Mouse (Mus musculus) lung, embryonic 15.5 days (tissue): ENCODE results near the gene Rpl11. TPM values are rescaled to one million over a fixed set of nuclear protein-coding genes. Genes with fewer than 3 reads are reported as not detected.
A peak's percentile ranks its signal among the peaks of the same experiment; 100 is the strongest.

ENCODE experiments used
- ATAC-seq: fragments of 200-750 bp; cut with Nextera tagmentation; 2 replicates; pipeline ENCODE4 v1.8.0; 2017; ENCODE audit warnings: moderate number of reproducible peaks, borderline replicate concordance; ENCODE audit not compliant: low FRiP score, low TSS enrichment; ENCODE audit errors: extremely low read depth
- H3K27ac ChIP-seq: fragments of 300-500 bp; sonication (generic); 2 replicates; pipeline ENCODE4 v1.5.1; 2015; ENCODE audit warnings: moderate library complexity, mild to moderate bottlenecking, inconsistent platforms
- H3K27me3 ChIP-seq: fragments of 300-500 bp; sonication (generic); 2 replicates; pipeline ENCODE4 v1.6.1; 2015; ENCODE audit warnings: inconsistent platforms
- H3K36me3 ChIP-seq: fragments of 300-500 bp; sonication (generic); 2 replicates; pipeline ENCODE4 v1.6.1; 2015; ENCODE audit warnings: inconsistent platforms
- H3K4me1 ChIP-seq: fragments of 300-500 bp; sonication (generic); 2 replicates; pipeline ENCODE4 v1.6.1; 2015; ENCODE audit warnings: inconsistent platforms
- H3K4me2 ChIP-seq: fragments of 300-500 bp; sonication (generic); 2 replicates; pipeline ENCODE4 v1.6.1; 2015; ENCODE audit warnings: inconsistent platforms, mild to moderate bottlenecking, moderate library complexity
- H3K4me3 ChIP-seq: fragments of 300-500 bp; sonication (generic); 2 replicates; pipeline ENCODE4 v1.5.1; 2015; ENCODE audit warnings: mild to moderate bottlenecking, inconsistent platforms
- H3K9ac ChIP-seq: fragments of 300-500 bp; sonication (generic); 2 replicates; pipeline ENCODE4 v1.6.1; 2015; ENCODE audit warnings: inconsistent platforms
- H3K9me3 ChIP-seq: fragments of 300-500 bp; sonication (generic); 2 replicates; pipeline ENCODE4 v1.6.1; 2016; ENCODE audit warnings: inconsistent platforms
- WGBS: fragments of 180-500 bp; shearing (Covaris S2); methylation state at CpG from one replicate; pipeline ENCODE4 v1.1.7; 2015; 5-methylcytosine and 5-hydroxymethylcytosine counted together
- polyA plus RNA-seq: library from polyadenylated mRNA; unstranded; fragments of >200 nt; fragmentation: Nextera tagmentation; extraction: Ambion mirVana; gene quantifications from 2 replicates; pipeline ENCODE4 v1.2.1, GENCODE M21; 2015

The Rpl11 gene
- polyA plus RNA-seq, 1 experiment from 2014 or later: 476 TPM

DNA sequence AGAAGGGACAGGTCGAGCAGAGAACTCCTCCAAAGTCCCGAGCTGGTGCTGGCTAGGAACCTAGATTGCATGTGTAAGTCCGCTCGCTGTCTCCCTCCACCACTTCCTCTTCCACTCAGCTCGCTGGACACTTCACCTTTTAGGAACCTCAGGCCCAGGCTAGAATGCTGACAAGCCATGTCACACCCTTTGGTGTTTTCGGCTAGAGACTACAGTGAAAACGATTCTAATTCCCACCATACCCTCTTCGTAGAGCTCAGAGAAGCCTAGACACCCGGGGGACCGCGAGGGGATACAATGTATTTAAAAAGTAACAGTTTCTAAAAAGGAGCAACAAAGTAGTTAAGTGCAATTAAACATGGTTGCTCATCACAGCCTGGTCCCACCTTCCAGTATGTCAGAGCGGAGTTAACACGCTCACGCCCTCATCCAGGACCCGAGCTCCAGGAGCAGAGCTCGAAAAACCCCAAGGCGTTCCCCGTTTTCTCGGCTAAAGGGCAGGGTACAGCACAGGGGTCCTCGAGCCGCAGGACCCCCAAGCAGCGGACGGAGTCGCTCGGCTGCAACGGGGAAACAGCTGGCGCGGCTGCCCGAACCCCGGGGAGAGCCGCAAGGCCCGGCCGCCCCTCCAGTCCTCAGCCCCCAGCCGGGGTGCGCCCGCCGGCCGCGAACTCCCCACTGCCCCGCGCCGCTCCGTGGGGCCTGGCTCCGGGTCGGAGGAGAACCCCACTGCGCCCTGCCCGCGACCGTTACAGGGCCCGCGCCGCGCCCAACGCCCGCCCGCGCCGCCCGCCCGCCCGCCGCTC lies 32.3 kb downstream of the Rpl11 start:
- under 1% methylated on average over 60 of the region's 62 CpGs for WGBS
- Histone ChIP-seq H3K27me3 (no peaks in the 10 kb centered on the region), H3K27ac (peak overlapping the region; percentile 71), H3K9me3 (no peaks in the 10 kb centered on the region), H3K36me3 (no peaks in the 10 kb centered on the region), H3K4me1 (peaks cover 14% of the 10 kb centered on the region), H3K4me2 (peak overlapping the region; percentile 73), H3K4me3 (peak overlapping the region; percentile 93), H3K9ac (peak overlapping the region; percentile 98)
- peak; percentile 80 for ATAC-seq

DNA sequence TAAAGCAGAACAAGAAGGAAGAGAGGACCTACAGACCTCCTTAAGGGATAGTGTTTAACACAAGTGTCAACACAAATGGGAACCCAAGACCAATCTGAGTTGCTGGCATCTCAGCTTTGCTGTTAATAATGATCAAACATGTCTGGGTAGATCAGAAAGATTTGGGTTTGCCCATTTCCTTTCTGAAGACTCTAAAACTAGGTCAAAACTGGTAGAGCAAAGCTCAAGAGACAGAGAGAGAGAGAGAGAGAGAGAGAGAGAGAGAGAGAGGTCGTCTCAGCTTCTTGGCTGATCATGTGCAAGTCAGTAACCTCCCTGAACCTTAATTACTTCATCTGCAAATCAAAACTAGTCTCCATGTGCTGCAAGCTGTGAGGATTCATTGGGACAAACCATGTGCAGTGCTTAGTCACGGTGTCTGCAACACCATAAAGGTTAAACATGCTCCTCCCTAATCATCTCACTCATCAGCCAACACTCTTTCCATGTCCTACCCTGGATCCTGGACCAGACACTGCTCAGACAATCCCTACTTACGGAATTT lies 37.1 kb downstream of the Rpl11 start:
- no peak for ATAC-seq
- no peak overlapping the region for H3K9ac ChIP-seq
- H3K27ac ChIP-seq: no peak overlapping the region
- no peaks in the 10 kb centered on the region for H3K9me3 ChIP-seq
- peaks cover 14% of the 10 kb centered on the region for H3K4me1 ChIP-seq
- WGBS: 66% methylated on average over 3 of the region's 3 CpGs
- H3K4me2 ChIP-seq: no peak overlapping the region
- H3K4me3 ChIP-seq: no peak overlapping the region
- H3K27me3 ChIP-seq: no peaks in the 10 kb centered on the region
- peaks cover 28% of the 10 kb centered on the region for H3K36me3 ChIP-seq

DNA sequence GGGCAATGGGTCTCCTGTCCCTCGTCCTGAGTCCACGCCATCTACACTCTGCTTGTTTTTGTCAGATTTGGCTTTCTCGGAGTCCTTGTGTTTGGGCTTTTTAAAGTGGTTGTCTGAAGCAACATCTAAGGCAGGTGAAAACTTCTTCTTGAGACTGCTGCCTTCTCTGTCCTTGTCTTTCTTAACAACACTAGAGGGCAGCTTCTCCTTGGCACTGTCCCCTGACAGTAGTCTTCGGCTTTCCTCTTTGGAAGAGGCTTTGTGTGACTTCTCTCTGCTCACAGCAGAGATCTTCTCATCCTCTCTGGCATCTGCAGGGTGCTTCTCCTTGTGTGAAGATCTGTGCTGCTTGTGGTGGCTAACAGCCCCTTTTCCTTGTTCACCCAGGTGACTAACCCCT lies 42.6 kb downstream of the Rpl11 start:
- Histone ChIP-seq H3K27me3 (no peaks in the 10 kb centered on the region), H3K9ac (no peak overlapping the region), H3K27ac (no peak overlapping the region), H3K36me3 (peaks cover 77% of the 10 kb centered on the region), H3K4me2 (no peak overlapping the region), H3K4me3 (no peak overlapping the region), H3K9me3 (no peaks in the 10 kb centered on the region), H3K4me1 (no peaks in the 10 kb centered on the region)
- ATAC-seq: no peak
- 88% methylated on average over 4 of the region's 4 CpGs for WGBS

DNA sequence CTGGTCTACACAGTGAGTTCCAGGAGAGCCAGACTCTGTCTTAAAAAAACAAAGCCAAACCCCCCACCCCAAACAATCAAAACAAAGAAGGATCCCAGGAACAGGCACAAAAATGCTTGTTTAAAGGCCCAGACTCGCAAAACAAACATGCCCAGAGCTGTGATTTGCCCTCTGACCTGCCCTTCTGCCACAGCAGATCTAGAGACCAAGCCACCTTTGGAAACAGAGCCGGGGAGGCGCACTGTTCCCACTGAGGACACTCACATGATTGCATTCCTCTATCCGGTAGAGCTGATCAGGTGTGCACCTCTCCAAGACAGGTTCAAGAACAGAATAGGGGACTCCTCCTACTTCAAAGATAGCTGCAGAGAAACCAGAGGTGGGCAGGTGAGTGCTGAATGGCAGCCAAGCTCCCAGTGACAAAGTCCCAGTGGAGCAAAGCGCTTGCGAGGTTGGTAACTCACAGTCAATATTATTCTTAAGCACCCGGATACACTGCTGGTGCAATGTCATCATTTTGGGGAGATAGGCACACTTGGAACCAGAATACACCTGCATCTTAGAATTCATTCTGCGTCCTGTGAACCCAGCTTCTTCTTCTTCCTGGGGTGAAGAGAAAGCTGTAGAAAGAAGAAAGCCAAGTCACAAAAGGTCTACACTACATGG lies 44.3 kb downstream of the Rpl11 start:
- WGBS: 81% methylated on average over 8 of the region's 8 CpGs
- H3K4me2 ChIP-seq: no peak overlapping the region
- no peak for ATAC-seq
- peaks cover 91% of the 10 kb centered on the region for H3K36me3 ChIP-seq
- no peaks in the 10 kb centered on the region for H3K4me1 ChIP-seq
- no peaks in the 10 kb centered on the region for H3K9me3 ChIP-seq
- no peak overlapping the region for H3K9ac ChIP-seq
- H3K27me3 ChIP-seq: no peaks in the 10 kb centered on the region
- H3K4me3 ChIP-seq: no peak overlapping the region
- H3K27ac ChIP-seq: no peak overlapping the region

DNA sequence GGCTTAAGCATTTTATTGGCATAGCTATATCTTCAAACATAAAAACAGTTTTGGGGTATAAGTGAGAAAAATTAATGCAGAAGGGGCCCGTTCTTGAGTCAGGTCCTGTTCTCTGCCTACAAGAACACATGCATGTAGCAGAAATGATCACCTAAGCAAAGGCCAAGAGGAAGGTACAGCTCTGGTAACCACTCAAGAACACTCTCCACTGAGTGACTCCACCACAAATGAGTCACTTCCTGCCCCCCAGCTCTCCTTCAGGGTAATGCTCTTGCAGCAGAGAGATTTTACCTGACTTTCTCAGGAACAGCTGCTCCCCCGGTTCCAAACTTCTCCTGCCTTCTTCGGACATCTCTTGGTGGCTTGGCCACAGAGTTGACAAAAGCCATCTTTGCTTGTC lies 46.4 kb downstream of the Rpl11 start:
- ATAC-seq: no peak
- H3K27me3 ChIP-seq: no peaks in the 10 kb centered on the region
- 81% methylated on average over 3 of the region's 3 CpGs for WGBS
- H3K4me2 ChIP-seq: no peak overlapping the region
- H3K27ac ChIP-seq: no peak overlapping the region
- no peak overlapping the region for H3K4me3 ChIP-seq
- H3K9ac ChIP-seq: no peak overlapping the region
- H3K9me3 ChIP-seq: no peaks in the 10 kb centered on the region
- no peaks in the 10 kb centered on the region for H3K4me1 ChIP-seq
- H3K36me3 ChIP-seq: peaks cover 92% of the 10 kb centered on the region

DNA sequence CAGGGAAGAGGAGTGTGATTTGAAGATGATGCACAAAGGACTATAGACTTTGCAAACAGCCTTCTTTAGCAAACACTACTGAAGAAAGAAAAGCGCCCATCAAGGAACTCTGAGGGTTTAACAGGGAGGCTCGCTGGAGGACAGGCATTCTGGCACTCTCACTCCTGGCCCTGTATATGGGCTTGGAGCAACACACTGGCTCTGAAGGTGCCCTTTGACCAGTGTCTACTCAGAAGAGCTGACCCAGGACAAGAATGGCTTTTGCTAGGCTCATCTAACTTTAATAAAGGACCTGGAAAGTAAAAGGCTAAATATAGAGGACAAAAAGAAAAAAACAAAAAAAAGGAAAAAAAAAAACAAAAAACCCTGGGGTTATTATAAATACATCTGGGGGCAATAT lies 48.3 kb downstream of the Rpl11 start:
- H3K9me3 ChIP-seq: no peaks in the 10 kb centered on the region
- no peaks in the 10 kb centered on the region for H3K4me1 ChIP-seq
- H3K9ac ChIP-seq: no peak overlapping the region
- no peak overlapping the region for H3K4me3 ChIP-seq
- no peak overlapping the region for H3K27ac ChIP-seq
- no peak for ATAC-seq
- no peak overlapping the region for H3K4me2 ChIP-seq
- 91% methylated on average over 2 of the region's 2 CpGs for whole genome bisulfite sequencing
- H3K27me3 ChIP-seq: no peaks in the 10 kb centered on the region
- peaks cover 76% of the 10 kb centered on the region for H3K36me3 ChIP-seq

DNA sequence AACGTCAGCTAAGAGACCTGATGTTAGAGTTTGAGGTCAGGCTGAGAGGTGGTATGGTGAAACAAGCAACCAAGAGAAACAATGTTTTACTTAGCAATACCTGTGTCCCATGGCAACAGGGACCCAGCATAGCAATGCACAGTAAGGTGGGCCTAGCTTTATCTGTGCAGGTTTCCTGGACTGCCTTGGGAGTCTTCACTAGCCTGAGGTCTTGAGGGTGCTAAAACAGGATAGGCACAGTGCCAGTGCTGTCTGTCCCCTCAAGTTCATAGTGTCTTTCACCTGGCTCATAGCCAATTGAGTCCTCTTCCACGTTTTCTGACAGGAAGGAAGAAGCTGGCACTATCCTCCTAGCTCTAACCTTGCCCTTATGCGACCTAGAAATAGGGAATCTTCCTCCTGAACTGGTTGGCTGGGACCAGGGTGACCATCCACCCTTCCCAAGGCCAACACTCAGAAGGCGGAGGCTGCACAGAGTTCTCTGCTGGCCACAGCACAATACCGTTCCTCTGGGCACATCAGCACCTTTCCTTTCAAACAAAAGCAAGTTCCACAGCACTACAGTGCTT lies 49.0 kb downstream of the Rpl11 start:
- H3K27ac ChIP-seq: no peak overlapping the region
- no peak for ATAC-seq
- peaks cover 69% of the 10 kb centered on the region for H3K36me3 ChIP-seq
- H3K4me2 ChIP-seq: no peak overlapping the region
- H3K4me3 ChIP-seq: no peak overlapping the region
- H3K4me1 ChIP-seq: no peaks in the 10 kb centered on the region
- 76% methylated on average over 5 of the region's 5 CpGs for WGBS
- no peaks in the 10 kb centered on the region for H3K27me3 ChIP-seq
- no peak overlapping the region for H3K9ac ChIP-seq
- H3K9me3 ChIP-seq: no peaks in the 10 kb centered on the region

DNA sequence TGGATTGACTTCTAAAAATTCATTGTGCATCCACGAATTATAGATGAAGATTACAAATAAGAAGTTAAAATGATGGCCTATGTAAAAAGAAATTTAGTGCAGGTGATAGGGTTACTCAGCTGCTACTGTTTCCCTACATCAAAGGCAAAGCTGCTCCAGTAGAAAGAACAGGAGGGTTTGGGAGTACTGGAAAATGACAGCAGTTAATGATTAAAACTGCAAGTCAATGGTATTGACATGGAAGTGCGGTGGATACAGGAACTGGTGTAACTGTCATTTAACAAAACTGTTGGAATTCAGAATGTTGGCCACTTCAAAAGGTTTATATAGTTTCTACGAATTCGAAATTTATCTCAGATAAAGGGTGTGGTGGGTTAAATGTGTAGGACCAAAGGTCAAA lies 58.1 kb downstream of the Rpl11 start:
- 77% methylated on average over 4 of the region's 4 CpGs for WGBS
- no peaks in the 10 kb centered on the region for H3K9me3 ChIP-seq
- H3K4me2 ChIP-seq: no peak overlapping the region
- H3K27me3 ChIP-seq: no peaks in the 10 kb centered on the region
- H3K4me3 ChIP-seq: no peak overlapping the region
- ATAC-seq: no peak
- H3K9ac ChIP-seq: no peak overlapping the region
- H3K36me3 ChIP-seq: no peaks in the 10 kb centered on the region
- no peaks in the 10 kb centered on the region for H3K4me1 ChIP-seq
- no peak overlapping the region for H3K27ac ChIP-seq

DNA sequence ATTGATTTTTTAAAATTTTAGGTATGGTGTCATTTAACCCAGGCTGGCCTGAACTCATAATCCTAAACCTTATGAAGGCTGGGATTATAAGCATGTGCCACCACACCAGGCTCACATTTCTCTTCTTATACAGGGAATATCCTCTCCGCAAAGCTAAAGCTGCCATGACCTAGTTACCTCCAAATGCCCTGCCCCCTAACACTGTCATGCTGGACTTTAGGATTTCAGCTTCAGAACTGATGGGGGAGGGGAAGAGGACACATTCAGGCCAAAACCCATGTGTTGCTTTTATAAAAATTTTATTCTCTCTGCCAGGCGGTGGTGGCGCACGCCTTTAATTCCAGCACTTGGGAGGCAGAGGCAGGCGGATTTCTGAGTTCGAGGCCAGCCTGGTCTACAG lies 59.3 kb downstream of the Rpl11 start:
- Histone ChIP-seq H3K9me3 (no peaks in the 10 kb centered on the region), H3K9ac (no peak overlapping the region), H3K36me3 (no peaks in the 10 kb centered on the region), H3K27me3 (no peaks in the 10 kb centered on the region), H3K4me2 (no peak overlapping the region), H3K4me3 (no peak overlapping the region), H3K4me1 (no peaks in the 10 kb centered on the region), H3K27ac (no peak overlapping the region)
- ATAC-seq: no peak
- 98% methylated on average over 6 of the region's 6 CpGs for WGBS

DNA sequence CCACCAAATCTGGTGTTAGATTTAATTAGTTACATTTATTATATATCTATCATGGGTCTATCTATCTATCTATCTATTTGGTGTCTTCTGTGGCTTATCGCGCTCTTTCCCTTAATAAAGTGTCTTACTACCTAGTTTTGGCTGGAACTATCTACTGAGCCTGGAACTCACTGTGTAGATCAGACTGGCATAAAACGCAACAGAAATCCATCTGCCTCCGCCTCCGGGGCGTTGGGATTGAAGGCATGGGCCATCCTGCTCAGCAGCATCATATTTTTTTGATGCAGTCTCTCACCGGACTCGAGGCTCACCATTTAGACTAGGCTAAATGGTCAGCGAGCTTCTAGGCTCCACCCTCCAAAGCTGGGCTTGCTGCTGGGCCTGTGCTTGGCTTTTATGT lies 65.5 kb downstream of the Rpl11 start:
- Histone ChIP-seq H3K9ac (0 out of 2 replicates have a peak overlapping the region, but pooled peaks have one; percentile 95), H3K9me3 (no peaks in the 10 kb centered on the region), H3K27me3 (no peaks in the 10 kb centered on the region), H3K4me2 (peak overlapping the region; percentile 88), H3K4me1 (peaks cover 18% of the 10 kb centered on the region), H3K4me3 (peak overlapping the region; percentile 87), H3K36me3 (peaks cover 24% of the 10 kb centered on the region), H3K27ac (no peak overlapping the region)
- ATAC-seq: no peak
- WGBS: 63% methylated on average over 9 of the region's 9 CpGs

DNA sequence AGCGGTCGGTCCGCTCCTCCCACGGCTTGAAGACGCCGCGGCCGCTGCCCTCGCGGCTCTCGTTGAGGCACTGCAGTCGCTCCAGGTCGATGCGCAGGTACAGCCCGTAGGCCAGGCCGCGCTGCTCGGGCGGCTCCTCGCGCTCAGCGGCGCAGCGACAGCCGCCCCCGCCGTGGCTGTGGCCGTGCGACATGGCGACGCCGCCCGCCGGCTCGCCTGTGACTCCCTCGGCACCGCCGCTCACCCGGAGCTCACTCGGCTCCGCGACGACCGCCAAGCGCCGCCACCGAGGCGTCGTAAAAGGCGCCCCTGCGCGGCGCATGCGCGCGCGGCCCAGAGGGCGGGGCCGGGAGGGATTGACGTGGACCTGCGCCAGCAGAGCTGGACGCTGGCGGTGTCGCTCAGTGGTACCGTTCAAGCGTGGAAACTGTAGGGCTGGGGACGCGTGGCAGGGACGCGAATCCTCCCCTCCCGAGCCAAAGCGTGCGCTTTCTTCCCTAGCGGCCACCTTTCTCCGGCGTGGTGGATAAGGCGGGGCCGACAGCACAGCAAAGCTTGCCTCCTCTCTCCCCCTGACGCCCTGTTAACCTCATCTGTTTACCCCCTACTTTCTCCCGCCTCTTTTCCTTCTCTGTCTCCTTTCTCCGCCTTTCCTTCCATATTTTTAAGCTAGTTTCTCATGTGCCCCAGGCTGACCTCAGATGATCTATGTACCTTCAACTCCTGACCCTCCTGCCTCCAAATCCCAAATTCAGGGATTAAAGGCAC lies 66.1 kb downstream of the Rpl11 start, which contains the start of gene Pithd1:
Gene Pithd1, minus strand, starts transcription at position 322 of the 768 bp plus-strand sequence.
- WGBS: under 1% methylated on average over 62 of the region's 81 CpGs
- peak within 1 kb of the TSS; percentile 88 for H3K4me2 ChIP-seq
- peaks cover 25% of the 10 kb centered on the region for H3K36me3 ChIP-seq
- peak within 1 kb of the TSS; percentile 87 for H3K4me3 ChIP-seq
- ATAC-seq: peak; percentile 89
- peak within 1 kb of the TSS; percentile 95 for H3K9ac ChIP-seq
- H3K27me3 ChIP-seq: no peaks in the 10 kb centered on the region
- H3K27ac ChIP-seq: peak within 1 kb of the TSS; percentile 81
- no peaks in the 10 kb centered on the region for H3K9me3 ChIP-seq
- H3K4me1 ChIP-seq: peaks cover 18% of the 10 kb centered on the region
